Mouse (Mus musculus) C2C12 (cell line): ENCODE data around the gene Myh10. TPM values are rescaled to one million over a fixed set of nuclear protein-coding genes. Genes with fewer than 3 reads are reported as not detected.
"Not testable (repeated sequence)": the region's sequence is repeated elsewhere in the genome, so short reads cannot be mapped to it uniquely, and the experiment has no call there.

Experiments
- H3K27me3 ChIP-seq: one replicate; pipeline ENCODE4 v1.6.1; 2011; ENCODE audit not compliant: control insufficient read depth, insufficient read depth, insufficient read length
- H3K36me3 ChIP-seq: one replicate; pipeline ENCODE4 v1.6.1; 2011; ENCODE audit not compliant: control insufficient read depth, insufficient read depth
- H3K4me3 ChIP-seq: one replicate; pipeline ENCODE4 v1.5.1; 2011; ENCODE audit warnings: mild to moderate bottlenecking, control low read depth; ENCODE audit not compliant: poor library complexity, insufficient read depth, severe bottlenecking
- H3K79me2 ChIP-seq: one replicate; pipeline ENCODE4 v1.6.1; 2011; ENCODE audit not compliant: control insufficient read depth, insufficient read depth
- H3K79me3 ChIP-seq: one replicate; pipeline ENCODE4 v1.6.1; 2011; ENCODE audit warnings: low read depth, control low read depth
- H3ac ChIP-seq: one replicate; pipeline ENCODE3; 2011; ENCODE audit warnings: low read depth; ENCODE audit not compliant: control insufficient read depth, insufficient read length
- CEBPB ChIP-seq: IDR thresholded peaks from one replicate; pipeline ENCODE4 v1.6.1; 2011; ENCODE audit warnings: low read depth, mild to moderate bottlenecking, control low read depth, moderate library complexity
- CTCF ChIP-seq: IDR thresholded peaks from one replicate; pipeline ENCODE4 v1.5.1; 2011; ENCODE audit not compliant: control insufficient read depth, insufficient read depth, insufficient read length
- FOSL1 ChIP-seq: IDR thresholded peaks from one replicate; pipeline ENCODE4 v1.8.0; 2011; ENCODE audit warnings: mild to moderate bottlenecking, low read length; ENCODE audit not compliant: poor library complexity, insufficient read depth, severe bottlenecking
- MAX ChIP-seq: IDR thresholded peaks from one replicate; pipeline ENCODE4 v1.6.1; 2011; ENCODE audit warnings: mild to moderate bottlenecking, control low read depth
- MYOD1 ChIP-seq: IDR thresholded peaks from one replicate; pipeline ENCODE4 v1.6.1; 2011; ENCODE audit warnings: low read depth; ENCODE audit not compliant: control insufficient read depth, insufficient read length
- MYOG ChIP-seq: IDR thresholded peaks from one replicate; pipeline ENCODE4 v1.6.1; 2011; ENCODE audit not compliant: control insufficient read depth, insufficient read length; ENCODE audit errors: extremely low read depth
- USF1 ChIP-seq: IDR thresholded peaks from one replicate; pipeline ENCODE4 v1.6.1; 2011; ENCODE audit warnings: low read depth, mild to moderate bottlenecking, control low read depth, moderate library complexity
- polyA plus RNA-seq: library from polyadenylated mRNA; unstranded; fragments of >200 nt; fragmentation: generic; extraction: Trizol; gene quantifications from one replicate; pipeline ENCODE4 v1.2.1, GENCODE M21; 2012; ENCODE audit warnings: missing spikeins

Myh10 gene
- polyA plus RNA-seq, 1 experiment: 40.0 TPM

DNA sequence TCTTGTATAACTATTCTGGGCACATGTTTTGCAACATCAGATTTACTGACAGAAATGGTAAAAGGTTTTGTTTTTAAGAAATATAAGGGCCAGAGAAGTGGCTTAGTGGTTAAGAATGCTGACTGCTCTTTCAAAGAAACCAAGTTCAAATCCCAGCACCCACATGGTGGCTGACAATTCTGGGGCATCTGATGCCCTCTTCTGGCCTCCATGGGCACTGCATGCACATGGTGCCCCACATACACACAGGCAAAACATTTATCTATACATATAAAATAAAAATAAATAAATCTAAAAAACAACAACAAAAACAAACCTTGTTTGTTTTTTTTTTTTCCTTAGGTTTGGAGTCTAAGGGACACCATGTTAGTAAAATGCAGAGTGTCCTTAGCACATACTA lies 32.8 kb downstream of the Myh10 start:
- no peaks in the 10 kb centered on the region for H3K27me3 ChIP-seq
- TF ChIP-seq CTCF (peak; percentile 21), USF1 (no peak)
- H3K36me3 ChIP-seq: peaks cover 38% of the 10 kb centered on the region

DNA sequence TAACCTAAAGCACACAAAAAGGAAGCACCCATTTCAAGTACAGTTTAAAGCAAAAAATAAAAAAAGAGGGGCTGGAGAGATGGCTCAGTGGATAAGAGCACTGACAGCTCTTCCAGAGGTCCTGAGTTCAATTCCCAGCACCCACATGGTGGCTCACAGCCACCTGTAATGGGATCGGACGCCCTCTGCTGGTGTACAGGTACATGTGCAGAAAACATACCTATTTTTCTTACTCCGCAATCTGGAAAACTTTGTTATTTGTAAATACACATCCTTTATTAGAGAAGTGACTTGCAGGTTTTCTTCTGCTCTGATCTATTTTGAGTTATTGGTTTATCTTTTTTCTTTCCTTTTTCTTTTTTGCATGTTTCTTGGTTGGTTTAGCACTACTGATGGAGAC lies 37.3 kb downstream of the Myh10 start:
- no peak overlapping the region for H3ac ChIP-seq
- peaks cover 26% of the 10 kb centered on the region for H3K36me3 ChIP-seq
- H3K27me3 ChIP-seq: no peaks in the 10 kb centered on the region
- peaks cover 46% of the 10 kb centered on the region for H3K79me2 ChIP-seq
- no peak overlapping the region for H3K4me3 ChIP-seq
- no peak for TF ChIP-seq MYOD1
- peaks cover 3% of the 10 kb centered on the region for H3K79me3 ChIP-seq

More for the DNA sequence above, 32.8 kb downstream of the Myh10 start:
- Histone ChIP-seq H3ac (no peak overlapping the region), H3K79me3 (peaks cover 2% of the 10 kb centered on the region), H3K79me2 (peaks cover 35% of the 10 kb centered on the region), H3K4me3 (no peak overlapping the region)

DNA sequence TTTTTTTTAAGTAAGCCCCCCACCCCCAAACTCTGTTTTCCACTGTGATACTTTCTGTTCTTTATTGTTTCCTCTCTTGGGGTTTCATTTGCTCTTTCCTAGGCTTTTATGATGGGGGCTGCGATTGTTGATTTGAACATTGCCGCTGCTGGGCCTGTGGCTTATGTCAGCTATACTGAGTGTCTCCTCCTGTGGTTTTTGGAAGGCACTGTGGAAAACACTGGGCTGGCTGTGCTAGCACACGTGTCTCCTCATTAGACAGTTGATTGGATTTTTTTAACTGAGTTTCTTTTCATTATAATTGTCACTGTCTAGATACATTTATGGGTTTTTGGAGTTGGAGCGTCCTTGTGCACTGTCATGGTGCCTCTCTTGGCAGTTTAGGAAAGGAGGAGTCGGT lies 39.4 kb downstream of the Myh10 start:
- no peak overlapping the region for H3K4me3 ChIP-seq
- TF ChIP-seq MYOD1 (no peak), MAX (no peak), FOSL1 (no peak), USF1 (no peak), CTCF (no peak), CEBPB (no peak), MYOG (no peak)
- peaks cover 3% of the 10 kb centered on the region for H3K79me3 ChIP-seq
- H3K27me3 ChIP-seq: no peaks in the 10 kb centered on the region
- peaks cover 35% of the 10 kb centered on the region for H3K79me2 ChIP-seq
- H3ac ChIP-seq: no peak overlapping the region
- H3K36me3 ChIP-seq: peaks cover 17% of the 10 kb centered on the region

DNA sequence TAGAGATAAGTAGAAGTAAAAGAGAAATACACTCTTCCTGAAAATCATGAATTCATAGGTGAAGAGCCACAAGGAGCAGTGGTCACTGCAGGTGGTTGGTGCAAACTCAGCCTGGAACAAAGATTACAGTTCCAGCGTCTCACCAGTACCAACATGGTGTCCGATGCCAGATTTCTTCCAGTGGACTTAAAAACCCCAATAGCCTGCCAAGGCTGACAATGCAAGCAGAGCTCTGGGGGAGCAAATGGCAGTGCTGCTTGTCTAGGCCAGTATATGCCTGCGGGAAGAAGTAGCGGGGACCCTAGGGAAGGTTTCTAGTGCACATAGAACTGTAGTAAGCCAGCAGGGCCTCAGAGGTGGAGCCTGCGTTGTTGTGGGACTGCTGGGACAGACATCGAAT lies 40.7 kb downstream of the Myh10 start:
- Histone ChIP-seq H3K27me3 (no peaks in the 10 kb centered on the region), H3K4me3 (no peak overlapping the region), H3K36me3 (peaks cover 12% of the 10 kb centered on the region), H3K79me2 (peaks cover 28% of the 10 kb centered on the region), H3ac (no peak overlapping the region), H3K79me3 (peaks cover 3% of the 10 kb centered on the region)
- TF ChIP-seq MYOG (no peak), USF1 (no peak)

DNA sequence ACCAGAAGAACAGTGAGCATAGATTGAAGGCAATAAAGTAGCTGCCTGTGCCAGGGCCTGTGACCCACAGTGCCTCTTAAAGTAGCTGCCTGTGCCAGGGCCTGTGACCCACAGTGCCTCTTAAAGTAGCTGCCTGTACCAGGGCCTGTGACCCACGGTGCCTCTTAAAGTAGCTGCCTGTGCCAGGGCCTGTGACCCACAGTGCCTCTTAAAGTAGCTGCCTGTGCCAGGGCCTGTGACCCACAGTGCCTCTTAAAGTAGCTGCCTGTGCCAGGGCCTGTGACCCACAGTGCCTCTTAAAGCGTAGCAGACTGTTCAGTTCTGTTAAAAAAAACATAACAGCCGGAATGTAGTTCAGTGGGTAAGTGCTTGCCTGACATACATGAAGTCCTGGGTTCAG lies 42.0 kb downstream of the Myh10 start:
- not testable (repeated sequence) for H3K4me3 ChIP-seq, H3K27me3 ChIP-seq, H3K79me3 ChIP-seq, H3ac ChIP-seq
- Histone ChIP-seq H3K36me3 (peaks cover 10% of the 10 kb centered on the region), H3K79me2 (peaks cover 18% of the 10 kb centered on the region)

DNA sequence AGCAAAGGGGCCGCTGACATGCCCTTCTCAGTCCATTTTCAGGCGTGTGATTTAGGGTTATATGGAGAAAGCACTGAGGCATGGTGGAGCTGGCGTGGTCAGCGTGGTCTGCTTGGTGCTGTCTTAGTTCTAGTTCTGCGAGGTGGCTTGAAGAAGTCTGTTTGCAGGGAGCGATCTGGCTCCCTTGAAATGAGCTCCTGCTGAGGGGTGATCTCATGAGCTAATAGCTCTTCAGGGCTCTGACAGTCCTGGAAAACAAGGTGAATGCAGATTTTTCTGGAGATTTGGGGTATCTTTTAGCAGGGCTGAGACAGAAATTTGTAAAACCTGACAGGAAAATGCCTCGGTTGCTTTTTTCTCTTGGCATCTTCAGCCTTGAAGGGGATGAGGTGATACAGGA lies 48.1 kb downstream of the Myh10 start:
- peaks cover 15% of the 10 kb centered on the region for H3K36me3 ChIP-seq
- no peaks in the 10 kb centered on the region for H3K79me2 ChIP-seq
- no peak overlapping the region for H3K4me3 ChIP-seq
- no peaks in the 10 kb centered on the region for H3K79me3 ChIP-seq
- TF ChIP-seq CTCF: no peak
- TF ChIP-seq MYOD1: no peak
- no peak for TF ChIP-seq MAX
- no peak for TF ChIP-seq MYOG
- TF ChIP-seq FOSL1: no peak
- no peak for TF ChIP-seq USF1
- TF ChIP-seq CEBPB: no peak
- no peak overlapping the region for H3ac ChIP-seq
- no peaks in the 10 kb centered on the region for H3K27me3 ChIP-seq

DNA sequence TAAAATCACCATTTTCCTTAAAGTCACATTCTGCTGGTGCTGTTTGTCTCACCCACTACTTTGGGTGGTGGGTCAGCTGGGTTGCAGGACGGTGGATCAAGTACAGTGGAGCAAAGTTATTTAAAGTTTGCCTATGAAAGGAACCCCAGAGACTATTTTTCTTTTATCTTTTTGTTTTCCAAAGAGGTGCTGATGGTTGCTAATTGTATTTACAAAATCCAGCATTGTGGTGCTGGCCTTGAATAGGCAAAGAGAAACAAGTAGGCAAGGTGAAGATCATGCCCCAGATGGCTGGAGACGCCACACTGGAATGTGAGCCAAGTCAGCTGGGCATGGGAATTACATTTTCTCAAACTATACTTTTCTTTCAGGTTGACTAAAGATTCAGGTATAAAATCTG lies 51.3 kb downstream of the Myh10 start:
- H3ac ChIP-seq: no peak overlapping the region
- no peaks in the 10 kb centered on the region for H3K27me3 ChIP-seq
- no peak overlapping the region for H3K4me3 ChIP-seq
- no peaks in the 10 kb centered on the region for H3K79me3 ChIP-seq
- no peaks in the 10 kb centered on the region for H3K79me2 ChIP-seq
- TF ChIP-seq FOSL1 (no peak), USF1 (no peak), MYOD1 (no peak), MAX (no peak), CEBPB (no peak), MYOG (no peak), CTCF (no peak)
- H3K36me3 ChIP-seq: peaks cover 22% of the 10 kb centered on the region
